Mouse (Mus musculus): Measurements from ENCODE around the gene Siah3. TPM values are rescaled to one million over a fixed set of nuclear protein-coding genes. Genes with fewer than 3 reads are reported as not detected.
A peak's percentile ranks its signal among the peaks of the same experiment; 100 is the strongest.

The Siah3 gene
- total and polyA plus RNA-seq, 2 experiments from 2014 or later, result 3.1 to 8.2 TPM

- Histone ChIP-seq H3K4me3 (ENCODE audit: low read length) (no peak overlapping the region), H3K9me3 (ENCODE audit: low read length) (no peaks in the 10 kb centered on the region), H3K36me3 (ENCODE audit: insufficient read depth, low read length) (no peaks in the 10 kb centered on the region), H3K4me2 (ENCODE audit: low read depth, low read length) (no peak overlapping the region), H3K27ac (no peak overlapping the region), H3K27me3 (ENCODE audit: insufficient read depth, low read length) (no peaks in the 10 kb centered on the region), H3K9ac (replicated peaks; ENCODE audit: low read length) (no peak overlapping the region), H3K4me1 (ENCODE audit: insufficient read depth, low read length) (peaks cover 11% of the 10 kb centered on the region; the same call in 1 of the 2 replicates)
- 74% methylated on average over 7 of the region's 7 CpGs for WGBS
- DNase-seq (ENCODE audit: low spot score), result no peak
- ATAC-seq, result no peak
- TF ChIP-seq CTCF (IDR thresholded peaks at IDR 0.05; ENCODE audit: low read depth), result no peak
Observed at GRCm38 (mm10) chr14:75530815-75531353, 75.1 kb downstream of the Siah3 start.

DNA sequence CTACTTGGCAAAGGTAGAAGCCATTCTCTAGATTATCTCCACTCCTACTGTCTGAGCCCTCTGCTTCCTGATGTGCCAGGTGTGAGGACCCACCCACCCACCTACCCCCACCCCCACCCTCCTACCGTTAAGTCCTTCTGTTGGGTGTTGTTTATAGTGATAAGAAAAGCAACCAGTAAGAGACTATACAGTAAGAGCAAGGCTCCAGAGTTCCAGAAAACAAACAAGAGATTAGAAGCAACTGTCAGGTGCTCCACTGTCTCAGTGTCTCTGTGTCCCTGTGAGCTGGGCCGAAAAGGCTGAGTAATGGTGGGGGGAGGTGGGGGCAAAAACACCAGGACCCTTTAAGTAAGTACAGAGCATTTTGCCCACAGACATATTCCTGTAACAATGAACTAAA is 83.4 kb downstream of the Siah3 start:
- no peak for TF ChIP-seq CTCF (IDR thresholded peaks at IDR 0.05; ENCODE audit: low read depth)
- Histone ChIP-seq H3K36me3 (ENCODE audit: insufficient read depth, low read length) (no peaks in the 10 kb centered on the region), H3K27me3 (ENCODE audit: insufficient read depth, low read length) (no peaks in the 10 kb centered on the region), H3K4me3 (ENCODE audit: low read length) (no peak overlapping the region), H3K9ac (replicated peaks; ENCODE audit: low read length) (no peak overlapping the region), H3K4me1 (ENCODE audit: insufficient read depth, low read length) (peaks cover 9% of the 10 kb centered on the region), H3K4me2 (ENCODE audit: low read depth, low read length) (no peak overlapping the region), H3K27ac (no peak overlapping the region), H3K9me3 (ENCODE audit: low read length) (no peaks in the 10 kb centered on the region)
- ATAC-seq (no peak), DNase-seq (ENCODE audit: low spot score) (no peak)
- 46% methylated on average over 2 of the region's 2 CpGs for WGBS

GRCm38 (mm10) chr14:75540216-75540995 is 84.6 kb downstream of the Siah3 start:
- ATAC-seq, result no peak; the same call in 1 of the 2 replicates
- no peak overlapping the region for H3K9ac ChIP-seq (replicated peaks; ENCODE audit: low read length)
- WGBS, result 47% methylated on average over 17 of the region's 17 CpGs
- H3K4me2 ChIP-seq (ENCODE audit: low read depth, low read length), result peak overlapping the region; percentile 28; the same call in 1 of the 2 replicates
- DNase-seq (ENCODE audit: low spot score), result no peak
- no peaks in the 10 kb centered on the region for H3K36me3 ChIP-seq (ENCODE audit: insufficient read depth, low read length)
- H3K4me1 ChIP-seq (ENCODE audit: insufficient read depth, low read length), result peaks cover 9% of the 10 kb centered on the region
- H3K9me3 ChIP-seq (ENCODE audit: low read length), result no peaks in the 10 kb centered on the region
- H3K27me3 ChIP-seq (ENCODE audit: insufficient read depth, low read length), result no peaks in the 10 kb centered on the region
- H3K4me3 ChIP-seq (ENCODE audit: low read length), result no peak overlapping the region
- no peak overlapping the region for H3K27ac ChIP-seq
- no peak for TF ChIP-seq CTCF (IDR thresholded peaks at IDR 0.05; ENCODE audit: low read depth)

DNA sequence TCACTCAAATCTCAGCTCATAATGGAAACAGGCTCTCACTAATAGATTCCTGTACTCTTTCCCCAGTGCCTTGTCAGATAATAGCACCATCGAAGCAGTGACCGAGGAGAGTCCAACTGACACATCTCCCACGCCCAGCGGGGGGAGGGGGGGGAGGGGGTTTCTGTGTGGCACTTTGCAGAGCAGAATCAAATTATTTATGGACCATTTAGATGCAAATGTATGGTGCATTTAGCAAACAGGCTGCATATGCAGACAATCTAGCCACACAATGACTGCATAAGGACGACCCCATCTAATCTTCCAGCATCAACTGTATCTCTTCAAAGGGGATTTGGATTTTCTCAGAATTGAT is 85.2 kb downstream of the Siah3 start:
- Histone ChIP-seq H3K36me3 (ENCODE audit: insufficient read depth, low read length) (no peaks in the 10 kb centered on the region), H3K27ac (no peak overlapping the region), H3K9me3 (ENCODE audit: low read length) (no peaks in the 10 kb centered on the region), H3K27me3 (ENCODE audit: insufficient read depth, low read length) (no peaks in the 10 kb centered on the region), H3K4me1 (ENCODE audit: insufficient read depth, low read length) (peaks cover 9% of the 10 kb centered on the region), H3K4me2 (ENCODE audit: low read depth, low read length) (peak overlapping the region; percentile 28; the same call in 1 of the 2 replicates), H3K4me3 (ENCODE audit: low read length) (no peak overlapping the region), H3K9ac (replicated peaks; ENCODE audit: low read length) (no peak overlapping the region)
- DNase-seq (ENCODE audit: low spot score) (peak; percentile 67), ATAC-seq (peak; percentile 72; the same call in 1 of the 2 replicates)
- 13% methylated on average over 5 of the region's 5 CpGs for WGBS
- TF ChIP-seq CTCF (IDR thresholded peaks at IDR 0.05; ENCODE audit: low read depth), result no peak

DNA sequence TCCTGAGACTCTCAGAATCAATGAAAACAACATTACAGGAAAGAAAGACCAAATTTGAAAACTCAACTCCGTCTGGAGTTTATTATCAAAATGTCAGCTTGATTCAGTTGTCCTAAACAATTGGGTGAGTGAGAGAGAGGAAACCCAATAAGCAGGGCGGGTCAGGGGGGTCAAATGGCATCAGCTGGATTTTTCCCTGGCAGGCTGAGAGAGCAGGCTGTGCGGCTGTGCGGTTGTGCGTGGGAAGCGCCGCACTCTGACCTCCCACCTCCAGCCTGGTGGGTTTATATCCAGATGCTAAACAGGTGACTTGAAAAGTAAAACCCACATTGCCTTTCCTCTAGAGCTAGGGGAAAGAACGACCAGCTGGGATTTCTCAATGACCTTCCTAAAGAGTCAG is 85.9 kb downstream of the Siah3 start:
- no peaks in the 10 kb centered on the region for H3K27me3 ChIP-seq (ENCODE audit: insufficient read depth, low read length)
- peaks cover 9% of the 10 kb centered on the region for H3K4me1 ChIP-seq (ENCODE audit: insufficient read depth, low read length)
- no peak overlapping the region for H3K27ac ChIP-seq
- no peak overlapping the region for H3K4me2 ChIP-seq (ENCODE audit: low read depth, low read length)
- no peak for ATAC-seq
- TF ChIP-seq CTCF (IDR thresholded peaks at IDR 0.05; ENCODE audit: low read depth), result no peak
- H3K36me3 ChIP-seq (ENCODE audit: insufficient read depth, low read length), result no peaks in the 10 kb centered on the region
- DNase-seq (ENCODE audit: low spot score), result no peak
- no peak overlapping the region for H3K4me3 ChIP-seq (ENCODE audit: low read length)
- H3K9ac ChIP-seq (replicated peaks; ENCODE audit: low read length), result no peak overlapping the region
- 28% methylated on average over 8 of the region's 8 CpGs for WGBS
- no peaks in the 10 kb centered on the region for H3K9me3 ChIP-seq (ENCODE audit: low read length)

DNA sequence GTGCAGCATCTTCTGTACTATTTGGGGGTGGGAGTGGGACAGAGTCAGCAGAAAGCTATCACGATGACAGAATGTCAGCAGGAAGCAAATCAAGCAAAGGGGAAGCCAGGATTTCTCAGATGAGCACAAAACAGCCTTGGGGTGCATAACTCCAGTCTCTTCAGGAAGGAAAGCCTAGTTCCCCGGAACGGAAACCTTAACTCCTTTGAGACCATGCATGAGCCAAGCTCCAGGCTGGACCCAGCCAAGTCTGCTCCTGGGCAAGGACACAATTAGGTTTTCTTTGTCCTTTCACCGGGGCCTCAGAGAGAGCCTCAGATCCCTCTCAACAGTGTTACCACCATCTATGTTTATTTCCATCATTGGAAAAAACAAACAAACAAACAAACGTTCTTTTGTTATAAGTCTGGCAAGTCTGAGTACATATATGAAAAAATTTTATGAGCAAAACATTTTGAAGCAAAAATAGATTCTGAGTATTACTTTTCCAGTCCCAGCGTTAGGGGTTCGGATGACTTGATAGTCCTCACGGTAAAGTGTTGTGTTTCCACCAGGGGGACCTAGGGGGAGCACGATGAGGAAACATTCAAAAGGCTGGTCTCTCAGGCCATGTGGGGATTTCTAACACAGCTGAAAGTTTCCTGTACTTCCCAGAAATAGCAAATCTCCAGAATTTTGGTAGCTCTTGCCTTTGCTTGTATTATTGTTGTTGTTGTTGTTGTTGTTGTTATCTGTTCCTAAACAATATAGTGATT is 106.0 kb downstream of the Siah3 start:
- Histone ChIP-seq H3K27ac (no peak overlapping the region), H3K4me3 (ENCODE audit: low read length) (no peak overlapping the region), H3K36me3 (ENCODE audit: insufficient read depth, low read length) (no peaks in the 10 kb centered on the region), H3K9me3 (ENCODE audit: low read length) (no peaks in the 10 kb centered on the region), H3K4me1 (ENCODE audit: insufficient read depth, low read length) (peaks cover 13% of the 10 kb centered on the region; the same call in 1 of the 2 replicates), H3K27me3 (ENCODE audit: insufficient read depth, low read length) (no peaks in the 10 kb centered on the region), H3K4me2 (ENCODE audit: low read depth, low read length) (no peak overlapping the region), H3K9ac (replicated peaks; ENCODE audit: low read length) (no peak overlapping the region)
- TF ChIP-seq CTCF (IDR thresholded peaks at IDR 0.05; ENCODE audit: low read depth), result peak; percentile 56
- ATAC-seq, result no peak
- 40% methylated on average over 9 of the region's 9 CpGs for WGBS
- DNase-seq (ENCODE audit: low spot score), result peak; percentile 42

Measured in hindbrain, postnatal 0 days (tissue).